Mouse (Mus musculus) neural tube, embryonic 15.5 days (tissue): Measurements from ENCODE around the gene Stag1. TPM values are rescaled to one million over a fixed set of nuclear protein-coding genes. Genes with fewer than 3 reads are reported as not detected.
"Not testable (repeated sequence)": the region's sequence is repeated elsewhere in the genome, so short reads cannot be mapped to it uniquely, and the experiment has no call there.

Experiments used
- ATAC-seq: fragments of 200-750 bp; cut with Nextera tagmentation; 2 replicates; pipeline ENCODE4 v1.8.0; 2017; ENCODE audit warnings: mild to moderate bottlenecking, moderate TSS enrichment, moderate library complexity; ENCODE audit not compliant: low FRiP score
- H3K27ac ChIP-seq: fragments of 300-500 bp; sonication (generic); replicated peaks from 2 replicates; pipeline ENCODE4 v1.5.1; 2015; ENCODE audit warnings: mild to moderate bottlenecking, inconsistent platforms
- H3K27me3 ChIP-seq: fragments of 300-500 bp; sonication (generic); replicated peaks from 2 replicates; pipeline ENCODE4 v1.6.1; 2015; ENCODE audit warnings: inconsistent platforms
- H3K36me3 ChIP-seq: fragments of 300-500 bp; sonication (generic); 2 replicates; pipeline ENCODE4 v1.6.1; 2015; ENCODE audit warnings: inconsistent platforms
- H3K4me1 ChIP-seq: fragments of 300-500 bp; sonication (generic); 2 replicates; pipeline ENCODE4 v1.6.1; 2015; ENCODE audit warnings: inconsistent platforms
- H3K4me2 ChIP-seq: fragments of 300-500 bp; sonication (generic); 2 replicates; pipeline ENCODE4 v1.6.1; 2015; ENCODE audit warnings: inconsistent platforms, mild to moderate bottlenecking, moderate library complexity
- H3K4me3 ChIP-seq: fragments of 300-500 bp; sonication (generic); replicated peaks from 2 replicates; pipeline ENCODE4 v1.5.1; 2015; ENCODE audit warnings: mild to moderate bottlenecking, inconsistent platforms
- H3K9ac ChIP-seq: fragments of 300-500 bp; sonication (generic); replicated peaks from 2 replicates; pipeline ENCODE4 v1.6.1; 2015; ENCODE audit warnings: mild to moderate bottlenecking, inconsistent platforms
- H3K9me3 ChIP-seq: fragments of 300-500 bp; sonication (generic); replicated peaks from 2 replicates; pipeline ENCODE4 v1.6.1; 2016; ENCODE audit warnings: inconsistent platforms
- WGBS: fragments of 180-500 bp; shearing (Covaris S2); methylation state at CpG from one replicate; pipeline ENCODE4 v1.1.7; 2015; ENCODE audit warnings: mixed read lengths; 5-methylcytosine and 5-hydroxymethylcytosine counted together
- polyA plus RNA-seq: library from polyadenylated mRNA; unstranded; fragments of >200 nt; fragmentation: Nextera tagmentation; extraction: Ambion mirVana; gene quantifications from 2 replicates; pipeline ENCODE4 v1.2.1, GENCODE M21; 2015

Gene Stag1
- polyA plus RNA-seq, 1 experiment from 2014 or later = 26.4 TPM

GRCm38 (mm10) chr9:100707644-100708043 is 110.0 kb downstream of the Stag1 start:
- no peak for ATAC-seq
- no peak overlapping the region for H3K4me3 ChIP-seq
- no peaks in the 10 kb centered on the region for H3K36me3 ChIP-seq
- no peaks in the 10 kb centered on the region for H3K9me3 ChIP-seq
- H3K27me3 ChIP-seq = no peaks in the 10 kb centered on the region
- H3K4me1 ChIP-seq = no peaks in the 10 kb centered on the region
- H3K27ac ChIP-seq = no peak overlapping the region
- no peak overlapping the region for H3K9ac ChIP-seq
- 78% methylated on average over 1 of the region's 1 CpGs for WGBS
- no peak overlapping the region for H3K4me2 ChIP-seq

DNA sequence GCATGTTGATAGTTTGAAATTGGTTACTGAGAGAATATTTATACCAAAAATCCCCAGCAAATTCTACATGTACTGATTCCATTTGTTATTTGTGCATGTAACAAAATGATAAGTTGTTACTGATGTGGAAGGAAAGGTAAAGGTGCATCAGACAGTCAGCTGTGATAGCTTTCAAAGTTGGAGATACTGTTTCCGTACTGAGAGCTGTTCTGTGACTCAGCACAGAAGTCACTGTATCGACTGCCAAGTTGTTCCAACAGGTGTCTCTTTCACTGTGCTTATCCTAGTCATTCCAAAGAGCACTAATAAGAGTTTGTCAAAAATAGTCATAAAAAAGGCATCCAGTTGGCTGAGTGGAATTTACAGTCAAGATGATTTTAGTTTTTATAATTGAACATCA is 114.1 kb downstream of the Stag1 start:
- no peak overlapping the region for H3K9ac ChIP-seq
- ATAC-seq = no peak
- no peaks in the 10 kb centered on the region for H3K27me3 ChIP-seq
- no peak overlapping the region for H3K27ac ChIP-seq
- H3K36me3 ChIP-seq = no peaks in the 10 kb centered on the region
- WGBS = 77% methylated on average over 2 of the region's 2 CpGs
- H3K9me3 ChIP-seq = no peaks in the 10 kb centered on the region
- no peak overlapping the region for H3K4me2 ChIP-seq
- no peaks in the 10 kb centered on the region for H3K4me1 ChIP-seq
- H3K4me3 ChIP-seq = no peak overlapping the region

GRCm38 (mm10) chr9:100724832-100725231 is 127.2 kb downstream of the Stag1 start:
- H3K4me2 ChIP-seq, H3K9me3 ChIP-seq, H3K27me3 ChIP-seq, H3K9ac ChIP-seq, H3K27ac ChIP-seq, H3K4me3 ChIP-seq, H3K36me3 ChIP-seq, ATAC-seq, H3K4me1 ChIP-seq: not testable (repeated sequence)
- WGBS = 92% methylated on average over 2 of the region's 2 CpGs

GRCm38 (mm10) chr9:100731839-100732238 is 134.2 kb downstream of the Stag1 start:
- Histone ChIP-seq H3K4me3 (no peak overlapping the region), H3K4me2 (no peak overlapping the region), H3K27me3 (no peaks in the 10 kb centered on the region), H3K27ac (no peak overlapping the region), H3K9me3 (no peaks in the 10 kb centered on the region), H3K36me3 (no peaks in the 10 kb centered on the region), H3K4me1 (no peaks in the 10 kb centered on the region), H3K9ac (no peak overlapping the region)
- WGBS = 78% methylated on average over 1 of the region's 1 CpGs
- no peak for ATAC-seq

DNA sequence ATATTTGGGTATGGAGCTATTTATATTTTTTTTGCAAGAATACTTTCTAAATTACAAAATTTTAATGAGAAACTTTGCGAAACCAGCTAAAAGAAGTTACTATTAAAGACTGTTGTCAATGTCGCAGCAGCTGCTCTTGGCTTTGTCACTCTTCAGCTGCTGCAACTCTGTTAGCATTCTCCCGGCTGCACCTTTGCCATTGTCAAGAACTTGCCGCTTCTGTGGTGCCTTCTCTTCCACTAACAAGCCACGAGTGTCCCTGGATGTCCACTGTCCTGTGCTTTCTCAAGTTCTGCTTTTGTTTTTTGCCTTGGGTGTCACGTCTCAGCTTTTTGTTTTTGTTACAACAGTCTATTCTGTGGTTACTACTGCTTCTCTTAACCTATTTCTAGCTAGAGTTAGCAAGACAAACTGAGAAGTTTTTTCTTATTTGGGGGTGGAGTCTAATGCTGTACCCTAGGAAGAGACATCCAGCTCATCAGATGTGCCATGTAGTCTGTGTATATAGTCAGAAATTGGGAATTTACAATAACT is 136.4 kb downstream of the Stag1 start:
- H3K4me1 ChIP-seq = no peaks in the 10 kb centered on the region
- no peak overlapping the region for H3K9ac ChIP-seq
- no peaks in the 10 kb centered on the region for H3K9me3 ChIP-seq
- 75% methylated on average over 6 of the region's 6 CpGs for WGBS
- no peak overlapping the region for H3K4me3 ChIP-seq
- H3K27me3 ChIP-seq = no peaks in the 10 kb centered on the region
- no peaks in the 10 kb centered on the region for H3K36me3 ChIP-seq
- no peak overlapping the region for H3K4me2 ChIP-seq
- no peak for ATAC-seq
- H3K27ac ChIP-seq = no peak overlapping the region

GRCm38 (mm10) chr9:100735993-100736645 is 138.5 kb downstream of the Stag1 start:
- Histone ChIP-seq H3K36me3 (no peaks in the 10 kb centered on the region), H3K27ac (no peak overlapping the region), H3K4me1 (no peaks in the 10 kb centered on the region), H3K9me3 (no peaks in the 10 kb centered on the region), H3K4me3 (no peak overlapping the region), H3K27me3 (no peaks in the 10 kb centered on the region), H3K4me2 (no peak overlapping the region), H3K9ac (no peak overlapping the region)
- 82% methylated on average over 4 of the region's 4 CpGs for WGBS
- ATAC-seq = no peak

DNA sequence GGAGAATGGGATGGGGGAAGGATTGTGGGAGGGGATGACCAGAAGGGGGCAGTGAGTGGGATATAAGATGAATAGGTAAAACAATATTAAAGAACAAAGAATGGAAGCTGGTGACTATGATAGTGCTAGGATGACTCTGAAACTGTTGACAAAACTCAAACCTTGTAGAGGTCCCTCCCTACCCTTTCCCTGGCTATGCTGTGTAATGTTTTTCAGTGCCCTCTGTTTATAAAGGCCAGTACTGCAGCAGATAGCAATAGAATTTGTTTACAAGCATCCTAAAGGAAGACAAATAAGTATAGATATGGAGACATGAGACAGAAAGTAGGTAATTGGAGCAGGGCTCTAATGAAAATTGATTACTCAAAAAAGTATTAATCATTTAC is 139.0 kb downstream of the Stag1 start:
- Histone ChIP-seq H3K36me3 (no peaks in the 10 kb centered on the region), H3K9ac (no peak overlapping the region), H3K9me3 (no peaks in the 10 kb centered on the region), H3K4me1 (no peaks in the 10 kb centered on the region), H3K27ac (no peak overlapping the region), H3K4me3 (no peak overlapping the region), H3K4me2 (no peak overlapping the region), H3K27me3 (no peaks in the 10 kb centered on the region)
- ATAC-seq = no peak

DNA sequence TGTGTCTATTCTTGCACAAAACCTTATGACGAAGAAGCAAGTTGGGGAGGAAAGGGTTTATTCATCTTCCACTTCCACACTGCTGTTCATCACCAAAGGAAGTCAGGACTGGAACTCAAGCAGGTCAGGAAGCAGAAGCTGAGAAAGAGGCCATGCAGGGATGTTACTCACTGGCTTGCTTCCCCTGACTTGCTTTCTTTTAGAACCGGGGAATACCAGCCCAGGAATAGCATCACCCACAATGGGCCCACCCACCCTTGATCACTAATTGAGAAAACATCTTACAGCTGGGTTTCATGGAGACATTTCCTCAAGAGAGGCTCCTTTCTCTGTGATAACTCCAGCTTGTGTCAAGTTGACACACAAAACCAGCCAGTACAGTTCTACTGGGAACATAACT is 179.6 kb downstream of the Stag1 start:
- H3K9me3 ChIP-seq, ATAC-seq, H3K4me2 ChIP-seq, H3K27me3 ChIP-seq, H3K4me3 ChIP-seq, H3K27ac ChIP-seq, H3K4me1 ChIP-seq, H3K9ac ChIP-seq, H3K36me3 ChIP-seq: not testable (repeated sequence)
- 92% methylated on average over 2 of the region's 2 CpGs for WGBS

DNA sequence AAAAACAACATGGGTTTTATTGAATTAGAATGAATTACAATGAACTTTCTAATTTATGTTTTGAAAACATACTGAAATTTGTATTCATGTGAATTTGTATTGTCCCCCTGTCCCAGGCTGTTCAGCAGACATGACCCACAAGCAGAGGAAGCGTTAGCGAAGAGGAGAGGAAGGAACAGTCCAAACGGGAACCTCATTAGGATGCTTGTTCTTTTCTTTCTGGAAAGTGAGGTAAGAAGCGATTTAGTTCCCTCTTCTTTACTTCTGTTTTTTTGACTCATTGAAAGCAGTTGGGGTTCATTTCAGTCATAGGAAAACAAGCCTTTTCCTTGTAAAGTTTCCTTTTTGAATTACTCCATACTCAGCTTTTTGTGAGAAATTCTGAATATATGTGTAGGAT is 268.4 kb downstream of the Stag1 start:
- H3K36me3 ChIP-seq = no peaks in the 10 kb centered on the region
- H3K9ac ChIP-seq = no peak overlapping the region
- WGBS = 84% methylated on average over 4 of the region's 4 CpGs
- no peak overlapping the region for H3K27ac ChIP-seq
- no peak for ATAC-seq
- H3K4me1 ChIP-seq = no peaks in the 10 kb centered on the region
- no peaks in the 10 kb centered on the region for H3K9me3 ChIP-seq
- no peak overlapping the region for H3K4me3 ChIP-seq
- no peak overlapping the region for H3K4me2 ChIP-seq
- no peaks in the 10 kb centered on the region for H3K27me3 ChIP-seq

DNA sequence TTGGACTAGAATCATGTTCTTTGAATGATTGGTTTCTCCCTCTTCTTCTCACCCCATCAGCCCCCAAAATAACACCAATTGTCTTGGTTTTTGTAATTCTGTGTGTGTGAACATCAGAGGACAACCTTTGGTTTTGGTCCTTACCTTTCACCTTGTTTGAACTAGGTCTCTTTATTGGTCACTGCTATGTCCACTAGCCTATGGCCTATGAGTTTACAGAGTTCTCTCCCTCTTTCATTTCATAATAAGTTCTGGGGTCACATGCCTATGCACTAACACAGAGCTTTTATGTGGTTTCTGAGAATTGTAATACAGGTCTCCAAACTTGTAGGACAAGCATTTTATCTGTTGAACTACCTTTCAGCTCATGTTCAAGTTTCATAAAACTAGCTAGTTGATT is 272.0 kb downstream of the Stag1 start:
- Histone ChIP-seq H3K9me3 (no peaks in the 10 kb centered on the region), H3K27ac (no peak overlapping the region), H3K36me3 (no peaks in the 10 kb centered on the region), H3K4me2 (no peak overlapping the region), H3K27me3 (no peaks in the 10 kb centered on the region), H3K4me3 (no peak overlapping the region), H3K4me1 (no peaks in the 10 kb centered on the region), H3K9ac (no peak overlapping the region)
- no peak for ATAC-seq

DNA sequence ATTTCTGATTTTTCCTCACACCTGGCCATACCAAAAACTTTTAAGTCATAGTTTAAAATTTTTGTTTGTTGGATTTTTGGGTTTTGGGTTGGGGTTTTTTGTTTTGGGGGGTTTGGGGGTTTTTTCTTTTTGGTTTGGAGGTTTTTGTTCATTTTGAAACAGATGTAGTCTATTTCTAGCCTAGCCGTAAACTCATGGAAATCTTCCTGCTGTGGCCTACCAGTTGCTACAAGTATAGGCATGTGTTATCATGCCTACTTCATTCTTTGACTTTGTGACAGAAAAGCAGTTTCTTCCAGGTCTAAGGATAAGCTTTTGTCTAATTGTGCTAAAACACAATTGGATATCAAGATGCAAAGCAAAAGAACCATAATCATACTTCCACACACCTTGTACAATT is 298.5 kb downstream of the Stag1 start:
- ATAC-seq = no peak
- Histone ChIP-seq H3K36me3 (no peaks in the 10 kb centered on the region), H3K4me2 (no peak overlapping the region), H3K4me3 (no peak overlapping the region), H3K9me3 (no peaks in the 10 kb centered on the region), H3K27me3 (no peaks in the 10 kb centered on the region), H3K4me1 (no peaks in the 10 kb centered on the region), H3K27ac (no peak overlapping the region), H3K9ac (no peak overlapping the region)
- 97% methylated on average over 1 of the region's 1 CpGs for WGBS

GRCm38 (mm10) chr9:100898042-100898441 is 300.4 kb downstream of the Stag1 start:
- H3K27ac ChIP-seq = no peak overlapping the region
- no peaks in the 10 kb centered on the region for H3K27me3 ChIP-seq
- 87% methylated on average over 4 of the region's 4 CpGs for WGBS
- no peaks in the 10 kb centered on the region for H3K36me3 ChIP-seq
- ATAC-seq = no peak
- no peaks in the 10 kb centered on the region for H3K9me3 ChIP-seq
- H3K9ac ChIP-seq = no peak overlapping the region
- no peak overlapping the region for H3K4me3 ChIP-seq
- no peaks in the 10 kb centered on the region for H3K4me1 ChIP-seq
- no peak overlapping the region for H3K4me2 ChIP-seq

DNA sequence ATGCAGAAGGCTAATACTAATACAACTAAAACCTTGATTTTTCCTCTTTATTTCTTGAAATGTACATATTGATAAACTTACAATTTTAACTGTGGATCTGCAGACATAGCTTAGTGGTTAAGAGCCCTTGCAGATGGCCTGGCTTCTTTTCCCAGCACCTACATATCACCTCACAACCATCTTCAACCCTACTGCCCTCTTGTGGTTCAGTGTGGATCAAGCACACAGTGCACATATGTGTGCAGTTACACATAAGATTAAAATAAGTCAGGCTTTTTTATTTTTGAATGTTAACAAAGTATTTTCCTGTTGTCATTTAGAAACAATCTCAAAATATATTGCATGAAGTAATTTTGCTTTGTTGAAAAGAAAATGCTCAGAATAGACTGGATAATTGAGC is 312.8 kb downstream of the Stag1 start:
- H3K9ac ChIP-seq = no peak overlapping the region
- no peaks in the 10 kb centered on the region for H3K27me3 ChIP-seq
- H3K9me3 ChIP-seq = no peaks in the 10 kb centered on the region
- H3K27ac ChIP-seq = no peak overlapping the region
- H3K4me3 ChIP-seq = no peak overlapping the region
- H3K4me1 ChIP-seq = no peaks in the 10 kb centered on the region
- ATAC-seq = no peak
- H3K4me2 ChIP-seq = no peak overlapping the region
- H3K36me3 ChIP-seq = peaks cover 9% of the 10 kb centered on the region; the same call in 1 of the 2 replicates
